Mouse (Mus musculus): ENCODE results near the gene Map3k7. TPM values are rescaled to one million over a fixed set of nuclear protein-coding genes. Genes with fewer than 3 reads are reported as not detected.
"Not testable (repeated sequence)": the region's sequence is repeated elsewhere in the genome, so short reads cannot be mapped to it uniquely, and the experiment has no call there.

Gene Map3k7
- total RNA-seq, 2 experiments from 2014 or later = 35.3 to 36.8 TPM

DNA sequence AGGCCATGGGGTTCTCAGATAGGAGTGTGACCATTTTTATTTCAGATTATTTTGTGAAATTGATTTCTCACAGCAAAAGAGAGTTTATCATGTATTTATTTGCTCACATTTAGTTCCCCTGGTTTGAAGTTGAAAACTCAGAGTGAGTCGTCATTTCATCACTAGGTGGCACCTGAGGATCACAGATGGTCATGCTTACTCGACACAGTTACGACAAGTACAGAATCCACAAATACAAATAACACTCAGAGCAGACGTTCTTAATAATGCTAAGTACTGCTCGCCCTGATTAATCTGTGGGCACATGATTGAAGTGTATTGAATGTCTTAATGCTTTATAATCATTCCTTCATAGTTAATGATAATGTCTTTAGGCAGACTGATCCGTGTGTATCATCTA lies 8.3 kb downstream of the Map3k7 start:
- intact Hi-C loops (cut with DNase I; ENCODE audit: low total_unique reads) = no loop called here
- no peak for DNase-seq

DNA sequence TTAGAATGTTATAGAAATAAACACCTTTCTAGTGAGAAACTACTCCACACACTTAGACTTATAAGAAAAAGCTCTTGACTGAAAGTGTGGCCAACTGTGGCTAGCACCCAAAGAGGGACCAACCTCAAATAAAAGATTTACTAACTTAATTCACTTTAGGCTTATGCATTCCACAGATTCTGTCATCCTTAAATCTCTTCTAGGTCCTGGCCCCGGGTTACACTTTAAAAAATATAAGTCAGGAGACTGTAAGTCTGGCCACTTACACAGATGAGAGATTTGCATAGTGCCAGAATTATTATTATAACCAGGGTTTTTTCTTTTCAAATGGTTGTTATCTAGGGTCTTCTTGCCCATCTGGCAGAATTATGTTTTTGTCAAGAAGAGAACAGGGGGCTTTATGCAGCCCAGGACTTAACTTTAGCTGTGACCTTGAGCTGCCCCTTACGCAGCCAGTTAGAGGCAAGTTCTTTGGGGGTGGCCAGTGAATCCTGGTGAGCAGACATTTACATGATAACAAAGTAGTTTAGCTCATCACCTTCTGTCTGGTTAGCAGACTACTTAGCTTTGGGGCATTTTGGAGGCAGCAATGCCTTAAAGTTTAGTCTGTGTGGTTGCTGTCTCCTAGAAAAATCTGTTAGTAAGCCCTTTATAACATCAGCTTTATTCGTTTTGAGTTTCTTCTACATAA lies 11.5 kb downstream of the Map3k7 start:
- intact Hi-C loops (cut with DNase I; ENCODE audit: low total_unique reads) = no loop called here
- DNase-seq = no peak

DNA sequence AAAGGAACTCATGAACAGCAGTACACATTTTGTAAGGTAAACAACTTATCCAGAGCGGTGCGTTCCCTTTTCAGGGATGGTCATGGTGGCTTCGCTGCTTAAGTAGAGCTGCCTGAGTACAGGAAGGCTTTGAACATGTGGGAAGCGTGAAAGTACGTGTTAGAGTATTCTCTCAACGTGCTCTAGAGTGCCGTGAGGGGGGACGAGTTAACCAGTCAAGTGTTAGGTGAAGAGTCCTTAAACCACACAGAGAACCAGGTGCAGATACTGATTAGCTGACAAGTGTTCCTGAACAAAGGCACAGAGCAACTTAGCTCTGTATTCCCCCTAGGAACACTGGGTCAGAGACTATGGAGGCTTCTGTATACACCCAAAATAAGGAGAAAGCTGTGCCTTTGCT lies 18.0 kb downstream of the Map3k7 start:
- intact Hi-C loops (cut with DNase I; ENCODE audit: low total_unique reads) = no loop called here
- DNase-seq = no peak

DNA sequence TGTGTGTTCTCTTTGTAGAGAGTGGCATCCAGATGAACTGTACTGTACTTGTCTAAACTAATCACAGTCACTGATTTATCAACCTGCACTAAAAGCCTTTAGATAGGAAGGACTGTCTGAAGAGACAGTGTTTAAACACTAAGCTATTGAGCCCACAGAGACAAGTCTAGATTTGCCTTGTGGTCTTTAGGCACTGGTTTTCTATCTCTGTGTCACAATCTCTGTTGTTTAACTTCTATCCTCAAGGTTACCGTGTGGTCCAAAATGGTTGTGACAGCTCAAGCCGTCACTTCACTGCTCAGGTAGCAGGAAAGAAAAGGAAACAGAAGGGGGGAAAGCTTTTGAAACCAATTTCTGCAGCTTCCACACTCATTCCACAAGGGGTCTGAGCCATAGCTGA lies 29.5 kb downstream of the Map3k7 start:
- DNase-seq = no peak
- intact Hi-C loops (cut with DNase I; ENCODE audit: low total_unique reads) = no loop called here

- DNase-seq = no peak
- intact Hi-C loops (cut with DNase I; ENCODE audit: low total_unique reads) = no loop called here
Observed at GRCm38 (mm10) chr4:31993865-31994264, 30.0 kb downstream of the Map3k7 start.

GRCm38 (mm10) chr4:32001498-32001897 lies 37.6 kb downstream of the Map3k7 start:
- intact Hi-C loops (cut with DNase I; ENCODE audit: low total_unique reads) = no loop called here
- DNase-seq = no peak

DNA sequence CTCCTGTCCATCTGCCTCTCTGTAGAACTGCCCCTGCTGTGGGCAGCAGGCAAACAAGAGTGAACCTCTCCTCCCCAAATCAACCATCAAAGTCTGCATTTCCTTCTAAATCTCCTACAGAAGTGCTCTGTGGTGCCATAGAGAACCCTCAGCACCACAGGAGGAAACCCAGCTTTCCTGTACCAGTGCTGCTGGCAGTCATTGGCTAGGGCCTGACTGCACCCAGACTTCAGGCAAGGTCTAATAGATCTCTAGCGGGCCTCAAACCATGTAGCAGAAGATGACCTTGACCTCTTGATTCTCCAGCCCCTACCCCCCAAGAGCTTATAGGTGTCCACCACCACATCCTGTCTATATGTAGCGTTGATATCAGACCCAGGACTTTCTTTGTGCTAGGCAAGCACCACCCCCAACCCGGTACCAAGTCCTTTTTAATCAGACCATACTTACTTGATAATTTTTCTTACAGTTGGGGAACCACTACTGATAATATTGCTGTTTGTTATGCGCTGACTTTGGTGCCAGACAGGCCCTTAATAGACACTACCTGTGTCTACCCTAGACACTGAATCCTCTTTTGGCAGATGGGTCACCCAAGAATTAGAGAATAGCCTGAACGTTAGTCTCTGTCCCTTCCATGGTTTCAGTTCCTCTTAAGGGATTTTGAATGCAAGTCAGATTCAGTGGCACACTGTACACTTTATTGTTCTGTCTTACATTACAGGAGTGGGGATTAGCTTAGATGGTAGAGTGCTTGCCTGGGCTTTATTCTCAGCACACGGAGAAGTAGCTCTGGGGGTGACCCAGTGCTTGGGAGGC lies 41.1 kb downstream of the Map3k7 start:
- intact Hi-C loops (cut with DNase I; ENCODE audit: low total_unique reads) = no loop called here
- DNase-seq = no peak

DNA sequence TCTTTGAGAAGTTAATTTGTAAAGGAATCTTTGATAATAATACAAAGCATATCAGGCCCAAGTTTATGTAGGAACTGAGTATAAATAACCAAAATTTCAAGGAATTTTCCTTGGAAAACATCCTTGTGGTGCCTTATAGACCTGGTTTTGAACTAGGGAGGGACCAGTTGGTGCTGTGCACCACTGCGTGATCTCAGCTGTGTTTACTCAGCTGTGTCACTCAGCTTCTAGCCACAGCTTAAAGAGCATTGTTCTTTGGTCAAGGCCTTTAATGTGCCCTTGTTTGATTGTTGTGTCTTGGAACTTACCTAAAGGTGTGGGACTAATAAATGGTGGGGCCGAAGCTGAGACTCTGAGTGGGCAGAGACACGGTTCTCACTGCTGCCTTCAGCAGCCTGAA lies 43.3 kb downstream of the Map3k7 start:
- DNase-seq = no peak
- intact Hi-C loops (cut with DNase I; ENCODE audit: low total_unique reads) = no loop called here

- intact Hi-C loops (cut with DNase I; ENCODE audit: low total_unique reads) = no loop called here
- DNase-seq = no peak
Observed at GRCm38 (mm10) chr4:32008095-32008494, 44.2 kb downstream of the Map3k7 start.

- intact Hi-C loops (cut with DNase I; ENCODE audit: low total_unique reads) = no loop called here
Observed at GRCm38 (mm10) chr4:32010808-32011207, 46.9 kb downstream of the Map3k7 start.

GRCm38 (mm10) chr4:32011218-32011973 lies 47.5 kb downstream of the Map3k7 start:
- intact Hi-C loops (cut with DNase I; ENCODE audit: low total_unique reads) = no loop called here
- DNase-seq = no peak

More at GRCm38 (mm10) chr4:32010808-32011207, 46.9 kb downstream of the Map3k7 start:
- DNase-seq = no peak

- intact Hi-C loops (cut with DNase I; ENCODE audit: low total_unique reads) = no loop called here
- no peak for DNase-seq
Observed at GRCm38 (mm10) chr4:32021131-32021530, 57.2 kb downstream of the Map3k7 start.

DNA sequence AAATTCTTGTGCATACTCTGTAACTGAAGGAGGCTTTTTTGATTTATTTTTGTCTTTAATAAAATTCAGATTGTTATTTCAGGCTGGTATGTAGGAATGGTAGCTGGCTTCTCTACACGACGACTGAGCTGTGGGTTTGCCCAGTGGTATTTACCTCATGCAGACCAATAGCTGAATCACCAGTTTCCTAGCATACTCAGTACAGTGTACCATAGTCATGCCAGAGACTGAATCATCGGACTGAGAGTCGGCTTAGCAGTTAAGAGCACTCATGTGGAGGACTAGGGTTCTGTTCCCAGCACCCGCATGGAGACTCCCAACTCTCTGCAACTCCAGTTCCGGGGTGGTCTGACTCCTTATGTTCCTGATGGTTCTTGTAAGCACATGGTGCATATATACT lies 58.4 kb downstream of the Map3k7 start:
- no peak for DNase-seq
- intact Hi-C loops (cut with DNase I; ENCODE audit: low total_unique reads) = no loop called here

DNA sequence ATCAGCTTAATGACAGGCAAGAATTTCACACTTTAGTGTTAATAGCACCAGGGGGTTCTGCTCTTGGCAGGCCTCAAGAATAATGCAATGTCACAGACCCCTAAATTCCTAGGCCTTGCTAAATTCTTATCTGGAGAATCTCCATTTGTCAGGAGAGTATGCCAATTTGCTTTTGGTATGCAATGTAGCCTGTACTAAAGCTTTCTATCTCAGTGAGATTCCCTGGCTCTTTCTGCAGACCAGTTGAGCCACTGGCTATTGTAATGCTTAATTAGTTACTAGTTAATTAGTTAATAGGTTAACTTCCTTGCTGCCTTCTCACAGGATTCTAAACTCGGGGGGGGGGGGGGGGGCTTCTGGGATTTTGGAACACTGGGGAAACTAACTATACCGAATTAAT lies 60.3 kb downstream of the Map3k7 start:
- DNase-seq; intact Hi-C loops (cut with DNase I; ENCODE audit: low total_unique reads): not testable (repeated sequence)

DNA sequence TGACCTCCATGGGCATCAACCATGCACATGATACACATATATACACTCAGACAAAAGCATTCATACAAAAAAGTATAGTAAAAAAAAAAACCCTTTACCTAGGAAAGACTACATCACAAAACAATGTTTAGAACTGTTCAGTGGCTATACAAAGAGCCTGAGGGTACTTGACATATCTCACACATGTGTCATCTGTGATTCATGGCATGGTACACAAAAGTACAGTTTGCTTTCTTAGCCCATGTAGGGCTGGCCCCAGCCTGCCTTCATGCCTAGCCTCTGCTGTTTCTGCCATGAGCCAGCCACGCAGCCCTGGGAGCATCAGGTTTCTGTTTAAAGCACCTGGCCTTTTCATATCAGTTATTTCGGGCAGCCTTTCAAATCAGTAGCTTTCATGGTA lies 61.2 kb downstream of the Map3k7 start:
- DNase-seq = no peak
- intact Hi-C loops (cut with DNase I; ENCODE audit: low total_unique reads) = no loop called here

GRCm38 (mm10) chr4:32027094-32027493 lies 63.2 kb downstream of the Map3k7 start:
- DNase-seq = no peak
- intact Hi-C loops (cut with DNase I; ENCODE audit: low total_unique reads) = no loop called here

- no peak for DNase-seq
- intact Hi-C loops (cut with DNase I; ENCODE audit: low total_unique reads) = no loop called here
Observed at GRCm38 (mm10) chr4:32037267-32037666, 73.4 kb downstream of the Map3k7 start.

- no peak for DNase-seq
- intact Hi-C loops (cut with DNase I; ENCODE audit: low total_unique reads) = no loop called here
Observed at GRCm38 (mm10) chr4:32041741-32042452, 78.0 kb downstream of the Map3k7 start.

DNA sequence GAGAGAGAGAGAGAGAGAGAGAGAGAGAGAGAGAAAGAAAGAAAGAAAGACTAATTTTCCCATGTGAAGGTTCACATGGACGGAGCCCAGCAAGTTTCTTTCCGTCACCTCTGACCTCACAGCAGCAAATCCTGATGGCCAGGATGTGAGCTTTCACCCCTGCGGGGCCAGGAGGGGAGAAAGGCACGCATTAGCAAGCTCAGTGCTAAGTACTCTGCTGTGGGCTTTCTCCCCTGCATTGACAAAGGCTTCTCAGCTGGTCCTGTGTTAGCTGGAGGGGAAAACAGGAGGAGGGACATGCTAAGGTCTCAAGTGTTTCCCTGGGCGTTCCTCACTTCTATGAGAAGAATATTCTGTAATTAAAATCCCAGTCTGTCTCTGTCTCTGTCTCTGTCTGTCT lies 81.3 kb downstream of the Map3k7 start:
- intact Hi-C loops (cut with DNase I; ENCODE audit: low total_unique reads) = no loop called here
- no peak for DNase-seq

DNA sequence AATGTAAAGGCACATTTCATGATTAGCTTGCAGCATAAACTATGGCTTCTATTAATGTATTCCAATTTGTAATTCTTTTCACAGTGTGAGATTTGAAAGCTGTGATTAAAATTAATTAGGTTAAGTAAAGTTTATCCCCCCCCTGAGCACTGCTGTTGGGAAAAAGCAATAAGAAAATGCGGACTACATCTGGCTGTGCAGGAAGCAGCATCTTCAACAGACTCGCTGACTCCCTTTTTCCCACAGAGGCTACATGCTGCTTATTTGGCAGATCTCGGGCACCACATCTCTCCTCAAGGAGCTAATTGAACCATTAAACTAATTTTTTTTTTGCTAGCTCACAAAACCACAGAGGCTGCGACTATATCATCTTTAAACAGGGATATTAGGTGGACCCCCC lies 85.9 kb downstream of the Map3k7 start:
- intact Hi-C loops (cut with DNase I; ENCODE audit: low total_unique reads) = loop anchor here (10.0 kb wide), 1 partner anchor 185 kb away; the partner anchor contains the start of gene Bach2
- no peak for DNase-seq

Measured in gastrocnemius, postnatal 14 days (tissue).